Mouse (Mus musculus): ENCODE results near the gene Olfr98. TPM values are rescaled to one million over a fixed set of nuclear protein-coding genes. Genes with fewer than 3 reads are reported as not detected.

Olfr98 gene
- not detected in 2 replicates for polyA plus RNA-seq (2015; fragmentation: Nextera tagmentation; extraction: Ambion mirVana)

DNA sequence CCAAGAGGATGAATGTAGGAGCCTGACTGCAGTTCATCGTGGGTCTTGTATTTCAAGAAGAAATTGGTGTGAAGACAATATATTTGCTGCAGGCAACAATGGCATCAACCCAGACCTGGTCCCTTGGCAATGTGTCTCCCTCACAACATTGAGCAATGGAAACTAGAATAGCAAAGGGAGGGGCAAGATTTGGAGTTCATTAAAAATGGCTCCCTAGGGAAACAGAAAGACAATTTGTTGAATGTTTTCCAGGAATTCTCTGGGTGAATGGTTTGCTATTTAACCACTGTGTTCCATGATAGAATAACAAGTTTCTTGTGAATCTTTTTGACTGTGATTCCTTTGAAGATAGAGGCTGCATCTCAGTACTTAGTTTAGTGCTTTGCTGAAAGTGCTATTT, at the start of gene Olfr98:
Gene Olfr98, minus strand, starts transcription at position 124 of the 400 bp plus-strand sequence.
- H3K9ac ChIP-seq (ENCODE audit: low read depth, low read length): no peak within 1 kb of the TSS
- no peaks in the 10 kb centered on the region for H3K9me3 ChIP-seq (replicated peaks; ENCODE audit: control insufficient read depth, low read length, poor library complexity, severe bottlenecking)
- no peak for ATAC-seq
- H3K36me3 ChIP-seq (ENCODE audit: control insufficient read depth, insufficient read depth, low read length): no peaks in the 10 kb centered on the region
- H3K27me3 ChIP-seq (ENCODE audit: control insufficient read depth, insufficient read depth, low read depth, low read length): no peaks in the 10 kb centered on the region
- no peak within 1 kb of the TSS for H3K4me2 ChIP-seq (ENCODE audit: low read length)
- H3K27ac ChIP-seq (ENCODE audit: low read length): no peak within 1 kb of the TSS
- WGBS: 88% methylated on average over 1 of the region's 1 CpGs
- no peak within 1 kb of the TSS for H3K4me3 ChIP-seq (ENCODE audit: low read depth, low read length)
- no peaks in the 10 kb centered on the region for H3K4me1 ChIP-seq (ENCODE audit: control insufficient read depth, insufficient read depth, low read length)

DNA sequence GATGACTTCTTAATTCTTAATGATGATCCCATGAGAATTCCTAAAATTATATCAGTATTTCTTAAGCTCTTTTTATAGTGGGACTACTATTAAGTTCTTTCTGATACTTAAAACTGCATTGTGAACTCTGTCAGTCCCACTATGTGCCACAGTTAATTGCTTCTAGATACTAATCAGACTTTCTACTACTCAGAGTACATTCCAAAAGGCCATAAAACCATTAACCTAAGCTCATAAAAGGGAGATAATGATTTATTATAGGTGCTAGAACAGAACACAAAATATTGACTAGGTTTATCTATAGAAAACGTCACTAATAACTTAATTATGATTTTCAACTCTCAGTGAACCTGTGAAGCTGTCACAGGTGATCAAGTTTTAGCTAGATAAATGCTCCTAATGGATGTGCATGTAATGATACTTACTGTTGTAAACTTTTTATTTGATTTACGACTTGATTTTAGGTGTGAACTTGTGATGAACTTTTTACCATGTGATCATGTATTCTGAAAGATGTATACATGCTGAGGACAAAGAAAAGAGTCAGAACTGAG, 46.7 kb upstream of the Olfr98 start:
- H3K27ac ChIP-seq (ENCODE audit: low read length): no peak overlapping the region
- no peaks in the 10 kb centered on the region for H3K9me3 ChIP-seq (replicated peaks; ENCODE audit: control insufficient read depth, low read length, poor library complexity, severe bottlenecking)
- no peak overlapping the region for H3K4me2 ChIP-seq (ENCODE audit: low read length)
- no peaks in the 10 kb centered on the region for H3K27me3 ChIP-seq (ENCODE audit: control insufficient read depth, insufficient read depth, low read depth, low read length)
- no peaks in the 10 kb centered on the region for H3K36me3 ChIP-seq (ENCODE audit: control insufficient read depth, insufficient read depth, low read length)
- no peak overlapping the region for H3K4me3 ChIP-seq (ENCODE audit: low read depth, low read length)
- H3K4me1 ChIP-seq (ENCODE audit: control insufficient read depth, insufficient read depth, low read length): no peaks in the 10 kb centered on the region
- WGBS: 68% methylated on average over 2 of the region's 2 CpGs
- no peak overlapping the region for H3K9ac ChIP-seq (ENCODE audit: low read depth, low read length)
- no peak for ATAC-seq

DNA sequence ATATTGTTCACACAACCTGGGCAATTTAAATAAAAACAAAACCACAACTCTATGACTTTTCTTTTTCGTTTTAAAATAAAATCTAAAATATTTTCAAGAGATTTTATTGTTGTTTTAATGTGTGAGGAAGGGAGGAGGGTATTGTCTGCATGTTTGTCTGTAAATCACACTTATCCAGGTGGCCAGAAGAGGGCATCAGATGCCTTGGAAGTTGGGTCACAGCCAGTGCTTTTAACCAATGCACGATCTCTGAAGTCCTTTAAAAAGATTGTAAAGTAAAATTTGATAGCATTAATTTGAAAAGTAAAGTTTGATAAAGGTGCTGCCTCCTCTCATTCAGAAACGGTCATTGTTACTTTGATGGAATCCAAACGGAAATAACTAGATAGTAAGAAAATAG, 44.9 kb upstream of the Olfr98 start:
- Histone ChIP-seq H3K36me3 (ENCODE audit: control insufficient read depth, insufficient read depth, low read length) (no peaks in the 10 kb centered on the region), H3K4me3 (ENCODE audit: low read depth, low read length) (no peak overlapping the region), H3K9me3 (replicated peaks; ENCODE audit: control insufficient read depth, low read length, poor library complexity, severe bottlenecking) (no peaks in the 10 kb centered on the region), H3K9ac (ENCODE audit: low read depth, low read length) (no peak overlapping the region), H3K27me3 (ENCODE audit: control insufficient read depth, insufficient read depth, low read depth, low read length) (no peaks in the 10 kb centered on the region), H3K4me2 (ENCODE audit: low read length) (no peak overlapping the region), H3K27ac (ENCODE audit: low read length) (no peak overlapping the region), H3K4me1 (ENCODE audit: control insufficient read depth, insufficient read depth, low read length) (no peaks in the 10 kb centered on the region)
- WGBS: 42% methylated on average over 4 of the region's 4 CpGs
- ATAC-seq: no peak

DNA sequence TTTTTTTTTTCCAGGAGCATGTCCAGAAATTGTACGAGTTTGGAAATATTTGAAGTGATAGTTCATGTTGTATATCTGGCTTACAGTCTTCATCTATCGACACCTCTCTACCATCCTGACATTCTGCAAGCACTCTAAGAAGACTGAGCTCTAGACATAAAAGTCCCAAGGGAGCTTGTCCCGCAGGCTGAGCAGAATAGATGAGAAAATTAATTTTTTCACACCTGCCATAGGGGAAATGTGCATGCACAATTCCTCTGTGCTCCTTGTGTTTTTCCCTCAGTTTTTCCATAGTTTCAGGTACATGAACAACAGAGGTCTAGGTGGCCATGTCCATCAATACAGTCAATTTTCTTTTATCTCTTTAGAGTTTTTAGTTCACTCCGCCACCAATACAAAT, 40.7 kb upstream of the Olfr98 start, which contains the start of gene Olfr101:
Gene Olfr101, minus strand, starts transcription at position 101 of the 400 bp plus-strand sequence.
- no peak within 1 kb of the TSS for H3K27ac ChIP-seq (ENCODE audit: low read length)
- no peak within 1 kb of the TSS for H3K4me2 ChIP-seq (ENCODE audit: low read length)
- no peaks in the 10 kb centered on the region for H3K36me3 ChIP-seq (ENCODE audit: control insufficient read depth, insufficient read depth, low read length)
- H3K9me3 ChIP-seq (replicated peaks; ENCODE audit: control insufficient read depth, low read length, poor library complexity, severe bottlenecking): no peaks in the 10 kb centered on the region
- ATAC-seq: no peak
- no peak within 1 kb of the TSS for H3K9ac ChIP-seq (ENCODE audit: low read depth, low read length)
- H3K27me3 ChIP-seq (ENCODE audit: control insufficient read depth, insufficient read depth, low read depth, low read length): no peaks in the 10 kb centered on the region
- H3K4me1 ChIP-seq (ENCODE audit: control insufficient read depth, insufficient read depth, low read length): no peaks in the 10 kb centered on the region
- WGBS: 85% methylated on average over 4 of the region's 4 CpGs
- no peak within 1 kb of the TSS for H3K4me3 ChIP-seq (ENCODE audit: low read depth, low read length)

DNA sequence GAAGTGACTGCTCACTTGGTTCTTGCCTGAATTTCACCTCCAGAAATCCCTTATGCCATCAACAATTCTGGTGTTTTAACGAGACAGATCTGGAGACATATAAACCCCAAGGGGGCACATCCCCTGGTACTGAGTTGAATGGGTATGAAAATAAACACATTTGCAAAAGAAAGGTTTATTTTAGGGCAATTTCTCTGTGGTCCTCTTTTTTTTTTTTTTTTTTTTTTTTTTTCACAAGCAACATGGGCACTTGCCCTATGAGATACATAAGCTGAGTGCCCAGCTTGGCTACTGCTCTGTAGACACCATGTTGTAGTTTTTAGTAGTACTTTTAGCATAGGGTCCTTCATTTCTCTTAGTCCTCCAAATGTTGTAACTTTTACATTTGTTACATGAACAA, 19.8 kb upstream of the Olfr98 start, which contains the start of gene Olfr99:
Gene Olfr99, minus strand, starts transcription at position 101 of the 400 bp plus-strand sequence.
- Histone ChIP-seq H3K36me3 (ENCODE audit: control insufficient read depth, insufficient read depth, low read length) (no peaks in the 10 kb centered on the region), H3K4me2 (ENCODE audit: low read length) (no peak within 1 kb of the TSS), H3K27ac (ENCODE audit: low read length) (no peak within 1 kb of the TSS), H3K4me1 (ENCODE audit: control insufficient read depth, insufficient read depth, low read length) (no peaks in the 10 kb centered on the region), H3K27me3 (ENCODE audit: control insufficient read depth, insufficient read depth, low read depth, low read length) (no peaks in the 10 kb centered on the region), H3K9ac (ENCODE audit: low read depth, low read length) (no peak within 1 kb of the TSS), H3K9me3 (replicated peaks; ENCODE audit: control insufficient read depth, low read length, poor library complexity, severe bottlenecking) (no peaks in the 10 kb centered on the region), H3K4me3 (ENCODE audit: low read depth, low read length) (no peak within 1 kb of the TSS)
- ATAC-seq: no peak
- 74% methylated on average over 1 of the region's 1 CpGs for WGBS

DNA sequence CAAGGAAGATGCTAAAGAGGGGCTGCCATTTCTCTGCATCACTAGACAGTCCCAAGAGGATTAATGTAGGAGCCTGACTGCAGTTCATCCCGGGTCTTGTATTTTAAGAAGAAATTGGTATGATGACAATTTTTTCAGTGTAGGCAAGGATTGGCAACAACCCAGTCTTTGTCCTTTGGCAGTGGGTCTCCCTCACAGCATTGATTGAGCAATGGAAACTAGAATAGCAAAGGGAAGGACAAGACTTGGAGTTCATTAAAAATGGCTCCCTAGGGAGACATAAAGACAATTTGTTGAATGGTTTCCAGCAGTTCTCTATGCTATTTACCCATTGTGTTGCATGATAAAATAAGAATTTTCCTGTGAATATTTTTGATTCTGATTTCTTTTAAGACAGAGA, 16.8 kb upstream of the Olfr98 start:
- Histone ChIP-seq H3K4me2 (ENCODE audit: low read length) (no peak overlapping the region), H3K36me3 (ENCODE audit: control insufficient read depth, insufficient read depth, low read length) (no peaks in the 10 kb centered on the region), H3K4me1 (ENCODE audit: control insufficient read depth, insufficient read depth, low read length) (no peaks in the 10 kb centered on the region), H3K27ac (ENCODE audit: low read length) (no peak overlapping the region), H3K9ac (ENCODE audit: low read depth, low read length) (no peak overlapping the region), H3K27me3 (ENCODE audit: control insufficient read depth, insufficient read depth, low read depth, low read length) (no peaks in the 10 kb centered on the region), H3K9me3 (replicated peaks; ENCODE audit: control insufficient read depth, low read length, poor library complexity, severe bottlenecking) (no peaks in the 10 kb centered on the region), H3K4me3 (ENCODE audit: low read depth, low read length) (no peak overlapping the region)
- no peak for ATAC-seq
- WGBS: 68% methylated on average over 1 of the region's 1 CpGs

DNA sequence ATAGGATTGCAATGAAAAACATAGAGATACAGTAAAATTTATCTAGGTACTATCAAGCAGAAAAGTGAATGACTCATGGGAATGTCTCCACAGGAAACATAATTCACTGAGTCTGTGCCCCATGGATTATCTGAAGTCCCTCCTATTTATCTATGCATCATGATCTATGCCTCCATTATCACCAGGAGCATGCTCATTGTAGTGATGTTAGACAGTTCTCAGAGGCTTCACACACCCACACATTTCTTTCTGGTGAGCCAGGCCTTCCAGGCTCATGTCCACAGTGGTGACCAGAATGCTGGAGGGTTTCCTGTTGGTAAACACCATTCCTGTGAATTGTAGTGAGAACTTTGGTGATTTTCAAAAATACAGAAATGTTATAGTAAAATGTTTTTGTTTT, 13.0 kb upstream of the Olfr98 start:
- Histone ChIP-seq H3K9me3 (replicated peaks; ENCODE audit: control insufficient read depth, low read length, poor library complexity, severe bottlenecking) (no peaks in the 10 kb centered on the region), H3K4me3 (ENCODE audit: low read depth, low read length) (no peak overlapping the region), H3K4me2 (ENCODE audit: low read length) (no peak overlapping the region), H3K27me3 (ENCODE audit: control insufficient read depth, insufficient read depth, low read depth, low read length) (no peaks in the 10 kb centered on the region), H3K4me1 (ENCODE audit: control insufficient read depth, insufficient read depth, low read length) (no peaks in the 10 kb centered on the region), H3K9ac (ENCODE audit: low read depth, low read length) (no peak overlapping the region), H3K36me3 (ENCODE audit: control insufficient read depth, insufficient read depth, low read length) (no peaks in the 10 kb centered on the region), H3K27ac (ENCODE audit: low read length) (no peak overlapping the region)
- no peak for ATAC-seq

DNA sequence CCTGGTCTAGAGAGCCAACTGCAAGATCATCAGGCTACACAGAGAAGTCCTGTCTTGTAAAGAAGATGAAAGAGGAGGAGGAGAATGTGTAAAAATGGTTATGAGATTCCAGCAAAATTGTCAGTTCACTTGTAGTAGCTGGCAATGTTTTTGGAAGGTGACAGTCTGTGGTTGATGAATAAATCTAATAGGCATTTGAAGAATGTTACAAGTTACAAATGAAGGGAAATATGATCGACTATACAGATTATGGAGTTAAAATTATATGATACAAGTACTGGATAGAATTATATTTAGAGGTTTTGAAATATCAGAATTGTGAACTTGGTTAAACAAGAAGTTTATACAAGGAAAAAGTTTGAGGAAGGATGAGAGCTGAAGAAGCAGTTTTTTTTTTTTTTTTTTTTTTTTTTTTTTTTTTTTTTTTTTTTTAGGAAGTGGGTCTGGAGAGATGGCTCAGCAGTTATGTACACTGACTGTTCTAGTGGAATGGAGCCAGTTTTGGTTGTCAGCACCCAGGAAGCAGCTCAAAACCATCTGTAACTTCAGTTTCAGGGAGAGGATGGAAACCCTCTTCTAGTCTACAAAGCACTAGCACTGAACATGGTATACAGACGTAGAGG, 12.2 kb upstream of the Olfr98 start:
- Histone ChIP-seq H3K9ac (ENCODE audit: low read depth, low read length) (no peak overlapping the region), H3K4me1 (ENCODE audit: control insufficient read depth, insufficient read depth, low read length) (no peaks in the 10 kb centered on the region), H3K36me3 (ENCODE audit: control insufficient read depth, insufficient read depth, low read length) (no peaks in the 10 kb centered on the region), H3K27me3 (ENCODE audit: control insufficient read depth, insufficient read depth, low read depth, low read length) (no peaks in the 10 kb centered on the region), H3K4me2 (ENCODE audit: low read length) (no peak overlapping the region), H3K27ac (ENCODE audit: low read length) (no peak overlapping the region), H3K9me3 (replicated peaks; ENCODE audit: control insufficient read depth, low read length, poor library complexity, severe bottlenecking) (no peaks in the 10 kb centered on the region), H3K4me3 (ENCODE audit: low read depth, low read length) (no peak overlapping the region)
- no peak for ATAC-seq
- 86% methylated on average over 2 of the region's 2 CpGs for WGBS

DNA sequence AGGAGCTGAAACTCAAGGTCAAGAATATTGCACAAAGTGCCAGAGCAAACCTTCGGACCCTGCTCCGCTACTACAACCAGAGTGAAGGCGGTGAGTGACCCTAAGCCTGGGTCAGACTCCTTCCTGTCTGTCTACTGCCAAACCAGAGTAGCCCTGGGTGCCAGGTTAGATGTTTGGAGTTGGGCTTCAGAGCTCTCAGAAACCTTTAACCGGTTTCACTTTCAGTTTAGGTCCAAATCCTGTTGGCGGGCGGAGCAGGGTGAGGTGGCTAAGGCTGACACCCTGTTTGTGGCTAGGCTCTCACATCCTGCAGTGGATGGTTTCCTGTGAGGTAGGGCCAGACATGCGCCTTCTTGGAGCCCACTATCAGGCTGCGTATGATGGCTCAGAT, 7.1 kb upstream of the Olfr98 start:
- Histone ChIP-seq H3K4me1 (ENCODE audit: control insufficient read depth, insufficient read depth, low read length) (peaks cover 2% of the 10 kb centered on the region; the same call in 1 of the 2 replicates), H3K9me3 (replicated peaks; ENCODE audit: control insufficient read depth, low read length, poor library complexity, severe bottlenecking) (no peaks in the 10 kb centered on the region), H3K36me3 (ENCODE audit: control insufficient read depth, insufficient read depth, low read length) (no peaks in the 10 kb centered on the region), H3K27ac (ENCODE audit: low read length) (no peak overlapping the region), H3K9ac (ENCODE audit: low read depth, low read length) (0 out of 2 replicates have a peak overlapping the region, but pooled peaks have one; percentile 62), H3K4me2 (ENCODE audit: low read length) (peak overlapping the region; percentile 99), H3K27me3 (ENCODE audit: control insufficient read depth, insufficient read depth, low read depth, low read length) (no peaks in the 10 kb centered on the region), H3K4me3 (ENCODE audit: low read depth, low read length) (peak overlapping the region; percentile 59)
- ATAC-seq: peak; percentile 14
- 71% methylated on average over 8 of the region's 8 CpGs for WGBS

Data from midbrain, embryonic 16.5 days (tissue).